Mouse (Mus musculus): ENCODE data around the gene Zmynd12.
A peak's percentile ranks its signal among the peaks of the same experiment; 100 is the strongest.

Zmynd12 gene

DNA sequence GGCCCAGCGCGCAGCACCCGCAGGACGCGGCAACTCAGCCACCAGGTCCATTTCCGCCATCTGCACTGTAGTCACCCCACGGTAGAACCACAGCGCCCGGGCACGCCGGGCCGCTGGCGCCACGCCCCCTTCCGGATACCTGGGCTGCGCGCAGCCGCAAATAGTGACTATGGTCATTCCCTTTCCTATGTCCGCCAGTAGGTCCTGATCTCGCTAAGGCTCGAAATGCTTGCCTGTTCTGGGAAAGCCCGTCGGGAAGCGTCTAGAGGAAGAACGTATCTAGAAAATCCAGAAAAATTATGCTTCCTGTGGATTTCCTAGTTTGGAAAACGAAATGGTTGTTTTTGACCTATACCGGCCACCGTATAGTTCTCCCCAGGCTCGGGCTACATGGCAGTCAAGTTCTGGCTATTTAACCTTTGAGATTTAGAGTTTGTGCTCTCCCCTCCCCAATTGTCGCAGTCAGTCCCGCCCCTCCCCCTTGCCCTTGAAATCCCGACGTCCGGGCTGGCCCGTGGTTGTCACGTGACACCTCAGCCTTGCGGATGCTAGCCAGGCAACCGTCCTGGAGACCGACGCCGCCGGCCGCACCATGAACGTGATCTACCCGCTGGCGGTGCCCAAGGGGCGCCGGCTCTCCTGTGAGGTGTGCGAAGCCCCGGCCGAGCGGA lies at the start of gene Zmynd12, which contains the start of gene Ppcs:
Zmynd12 (plus strand) TSS at position 521 of the 671 bp plus-strand sequence.
Ppcs (minus strand) TSS at position 127 of the 671 bp plus-strand sequence.
- DNase-seq: peak; percentile 97 to 98

DNA sequence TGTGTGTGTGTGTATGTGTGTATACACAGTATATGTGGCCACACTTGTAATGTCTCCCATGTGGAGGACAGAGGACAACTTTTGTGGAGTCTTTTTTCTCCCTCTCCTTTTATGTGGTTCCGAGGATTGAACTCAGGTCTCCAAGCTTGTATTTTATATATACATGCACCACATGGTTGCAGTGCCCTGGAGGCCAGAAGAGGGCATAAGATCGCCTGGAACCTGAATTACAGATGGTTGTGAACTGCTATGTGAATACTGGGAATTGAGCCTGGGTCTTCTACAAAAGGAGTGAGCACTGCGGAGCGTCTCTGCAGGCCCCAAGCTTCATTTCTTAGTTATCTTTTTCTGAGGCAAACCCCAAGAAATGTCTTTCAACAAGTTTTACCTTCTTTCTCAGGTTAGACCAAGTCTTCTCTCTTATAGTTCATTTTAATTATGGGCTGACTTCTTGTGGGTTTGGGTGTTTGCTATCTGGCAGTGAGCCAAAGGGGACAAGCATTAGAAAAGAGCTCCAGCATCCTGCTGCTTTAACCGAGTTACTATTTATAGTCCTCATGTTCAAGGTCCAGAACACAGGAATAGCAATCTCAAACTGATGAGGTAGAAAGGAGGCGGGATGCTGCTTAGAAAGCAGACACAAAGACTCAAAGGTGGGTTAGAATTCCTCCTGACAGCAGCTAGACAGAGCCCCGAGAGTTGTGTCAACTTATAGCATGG lies 41.0 kb upstream of the Zmynd12 start:
- peak; percentile 24 to 49 for DNase-seq

DNA sequence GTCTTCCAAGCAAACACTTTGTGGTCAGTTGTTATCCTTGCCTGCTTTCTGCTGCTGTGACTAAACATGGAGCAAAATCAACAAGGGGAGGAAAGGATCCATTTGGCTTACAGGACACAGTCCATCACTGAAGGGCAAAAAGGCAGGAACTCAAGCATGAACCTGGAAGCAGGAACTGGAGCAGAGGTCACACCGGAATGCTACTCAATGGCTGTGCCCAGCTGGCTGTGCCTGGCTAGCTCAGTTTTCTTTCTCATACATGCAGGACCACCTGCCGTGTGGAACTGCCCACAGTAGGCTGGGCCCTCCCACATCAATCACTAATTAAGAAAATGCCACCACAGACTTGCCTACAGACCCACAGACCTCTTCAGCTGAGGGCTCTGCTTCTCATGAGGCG lies 33.4 kb upstream of the Zmynd12 start:
- peak; percentile 55 to 80 for DNase-seq

DNA sequence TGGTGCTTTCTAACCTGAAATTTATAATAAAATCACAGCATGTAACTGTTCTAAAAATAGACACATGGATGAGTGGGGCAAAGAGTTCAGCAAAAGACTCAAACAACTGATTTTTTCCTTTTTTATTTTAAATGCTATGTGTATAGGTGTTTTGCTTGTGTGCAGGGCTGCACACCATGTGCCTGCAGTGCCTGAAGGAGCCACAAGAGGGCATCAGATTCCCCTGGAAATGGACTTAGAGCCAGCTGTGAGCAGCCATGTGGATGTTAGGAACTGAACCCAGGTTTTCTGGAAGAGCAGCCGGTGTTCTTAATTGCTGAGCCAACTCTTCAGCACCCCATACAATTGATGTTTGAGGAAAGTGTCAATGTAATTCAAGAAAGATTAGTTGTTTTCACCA lies 32.2 kb upstream of the Zmynd12 start:
- DNase-seq: peak in 1 of 2 experiments; percentile 23

DNA sequence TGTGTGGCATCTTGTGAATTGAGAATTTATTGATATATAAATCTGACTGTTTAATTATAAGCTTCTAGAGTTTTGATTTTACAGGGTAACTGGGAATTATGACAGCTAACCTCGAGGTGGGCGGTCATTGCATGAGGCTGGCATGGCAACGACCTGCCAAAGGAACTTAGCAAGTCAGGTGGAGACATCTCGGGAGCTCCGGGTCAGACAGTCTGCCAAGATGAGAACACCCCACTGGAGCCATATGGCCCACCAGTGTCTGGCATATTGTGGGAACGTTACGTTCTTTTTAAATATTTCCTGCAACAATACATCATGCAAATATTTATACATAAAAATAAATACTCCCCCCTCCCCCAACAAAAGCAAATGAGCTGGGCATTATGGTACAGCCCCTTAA lies 23.9 kb upstream of the Zmynd12 start:
- no peak for DNase-seq

DNA sequence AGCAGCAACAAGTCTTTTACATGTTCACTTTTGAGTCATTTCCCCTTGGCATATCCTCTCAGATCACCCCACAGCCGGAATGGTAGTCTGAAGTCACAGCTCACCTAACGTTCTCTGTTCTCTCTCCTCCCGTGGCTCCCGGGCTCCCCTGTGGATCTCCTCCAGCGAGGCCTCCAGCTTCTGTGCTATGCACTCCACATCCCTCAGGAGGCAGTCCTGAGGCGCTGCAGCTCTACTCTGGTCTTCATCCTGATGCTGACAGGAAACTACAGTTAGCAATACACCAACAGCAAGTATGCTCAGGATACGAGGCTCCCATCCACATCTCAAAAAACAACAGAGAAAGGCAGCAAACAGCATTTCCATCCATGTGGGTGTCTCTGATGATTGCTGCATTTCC lies 21.7 kb upstream of the Zmynd12 start:
- no peak for DNase-seq

DNA sequence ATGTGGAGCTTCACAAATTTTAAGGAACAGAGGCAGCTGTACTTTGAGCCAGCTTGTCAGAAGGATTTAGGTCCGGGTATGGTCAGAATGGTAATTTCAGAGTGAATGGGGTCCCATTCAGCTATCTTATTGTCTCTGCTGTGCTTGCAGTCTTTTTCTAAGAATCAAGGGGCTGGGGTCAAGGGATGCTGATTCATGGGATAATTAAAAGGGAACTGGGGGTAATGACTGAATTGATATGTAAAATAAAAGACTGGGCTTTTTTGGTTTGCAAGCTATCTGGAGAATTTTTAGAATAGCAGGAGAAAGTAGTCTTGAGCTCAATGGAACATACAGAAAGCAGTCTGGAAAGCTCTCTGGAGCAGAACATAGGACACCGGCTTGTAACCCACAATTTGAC lies 19.2 kb upstream of the Zmynd12 start:
- peak in 1 of 2 experiments; percentile 2 for DNase-seq

DNA sequence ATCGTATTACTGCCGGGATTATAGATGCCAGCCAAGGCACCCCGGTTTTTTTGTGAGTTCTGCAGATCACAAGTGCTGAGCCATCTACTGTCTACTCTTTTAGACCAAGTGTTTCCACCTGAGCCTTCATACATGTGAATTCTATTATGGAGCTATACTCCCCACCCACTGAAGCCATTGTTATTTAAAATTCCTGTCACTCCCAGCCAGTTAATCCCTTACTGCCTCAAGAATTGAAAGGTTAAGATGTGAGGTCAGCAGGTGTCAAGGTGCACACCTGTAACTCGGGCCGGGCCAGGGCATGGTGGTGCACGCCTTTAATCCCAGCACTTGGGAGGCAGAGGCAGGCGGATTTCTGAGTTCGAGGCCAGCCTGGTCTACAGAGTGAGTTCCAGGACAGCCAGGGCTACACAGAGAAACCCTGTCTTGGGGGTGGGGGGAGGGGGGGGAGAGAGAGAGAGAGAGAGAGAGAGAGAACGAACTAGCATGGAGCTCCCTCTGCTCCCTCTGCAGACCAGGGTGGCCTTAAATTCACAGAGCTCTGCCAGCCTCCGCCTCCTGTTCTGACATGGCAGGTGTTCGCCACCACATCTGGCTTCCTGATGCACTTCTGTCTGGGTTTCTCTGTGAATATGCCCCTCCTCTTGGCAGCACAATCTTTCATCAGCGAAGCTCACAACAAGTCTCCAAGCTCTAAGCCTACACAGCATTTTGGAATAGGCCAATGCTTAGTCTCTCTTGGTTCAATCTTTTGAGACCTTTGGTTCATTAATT lies 10.6 kb upstream of the Zmynd12 start:
- DNase-seq: peak in 1 of 2 experiments; percentile 27

DNA sequence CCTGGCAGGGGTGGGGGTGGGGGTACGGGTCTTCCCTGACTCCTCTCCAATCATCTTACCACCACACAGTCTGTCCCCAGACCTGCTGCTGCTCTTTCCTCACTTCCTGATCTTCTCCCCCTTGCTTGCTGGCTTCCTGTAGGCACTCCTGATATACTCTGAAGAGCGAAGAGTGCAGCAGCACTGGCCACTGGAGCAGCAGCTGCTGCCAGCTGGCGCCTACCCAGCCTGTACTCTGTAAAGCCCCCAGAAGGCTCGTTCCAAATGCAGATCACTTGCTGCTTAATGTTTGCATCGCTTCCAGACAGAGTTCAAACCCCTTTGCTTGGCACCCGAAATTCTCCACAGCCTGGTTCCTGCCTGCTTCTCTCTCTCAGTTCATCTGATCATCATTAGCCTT lies 9.8 kb upstream of the Zmynd12 start:
- peak in 1 of 2 experiments; percentile 15 for DNase-seq

DNA sequence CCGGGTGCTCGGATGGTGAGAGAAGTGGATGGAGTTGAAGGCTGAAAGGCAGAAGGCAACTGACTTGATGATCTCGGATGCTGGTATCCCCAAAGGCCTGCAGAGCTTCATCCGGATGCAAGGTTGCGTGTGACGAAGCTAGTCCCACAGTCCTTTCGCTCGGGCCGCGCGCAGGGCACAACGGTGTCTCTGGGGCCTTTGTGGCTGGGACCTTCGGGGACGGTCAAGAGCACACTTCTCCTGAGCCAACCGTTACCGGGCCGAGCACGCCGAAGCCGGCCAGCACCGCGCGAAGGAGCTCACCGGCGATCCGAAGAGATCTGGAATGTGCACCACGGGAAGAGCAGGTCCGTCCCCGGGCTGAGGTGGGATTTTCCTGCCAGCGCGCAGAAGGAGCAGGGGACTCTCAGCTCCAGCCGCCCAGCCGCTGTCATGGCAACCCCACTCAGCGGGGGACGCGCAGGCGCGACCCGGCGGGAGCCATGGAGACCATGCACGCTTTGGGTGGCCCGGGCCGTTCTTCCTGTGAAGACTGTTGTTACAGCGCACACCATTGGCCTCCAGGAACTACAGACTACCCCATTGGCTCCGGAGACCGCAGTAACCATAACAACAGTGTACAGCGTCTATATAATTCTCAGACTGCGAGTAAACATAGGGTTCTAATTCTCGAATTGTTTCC lies 7.4 kb upstream of the Zmynd12 start, which contains the start of gene Ccdc30:
Ccdc30 (minus strand) TSS at position 450 of the 682 bp plus-strand sequence.
- peak; percentile 96 to 98 for DNase-seq

DNA sequence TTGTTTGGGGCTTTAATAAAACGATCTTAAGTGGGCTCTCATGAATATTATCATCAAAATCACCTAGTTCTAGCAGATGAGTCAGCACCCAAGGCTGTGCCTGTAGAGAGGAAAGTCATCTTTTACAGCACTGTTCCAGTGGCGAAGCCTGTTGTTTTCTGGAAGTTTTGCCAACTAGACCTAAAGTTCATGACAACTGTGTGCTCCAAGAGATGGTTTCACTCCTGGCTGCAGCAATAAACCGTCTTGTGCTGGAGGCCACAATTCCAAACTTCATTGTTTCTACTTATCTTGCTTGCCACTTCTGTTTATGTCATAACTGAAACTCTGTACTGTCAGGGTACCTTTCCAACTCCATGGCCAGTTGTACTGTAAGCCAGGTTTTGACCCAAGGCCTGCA lies 5.3 kb upstream of the Zmynd12 start:
- no peak for DNase-seq

DNA sequence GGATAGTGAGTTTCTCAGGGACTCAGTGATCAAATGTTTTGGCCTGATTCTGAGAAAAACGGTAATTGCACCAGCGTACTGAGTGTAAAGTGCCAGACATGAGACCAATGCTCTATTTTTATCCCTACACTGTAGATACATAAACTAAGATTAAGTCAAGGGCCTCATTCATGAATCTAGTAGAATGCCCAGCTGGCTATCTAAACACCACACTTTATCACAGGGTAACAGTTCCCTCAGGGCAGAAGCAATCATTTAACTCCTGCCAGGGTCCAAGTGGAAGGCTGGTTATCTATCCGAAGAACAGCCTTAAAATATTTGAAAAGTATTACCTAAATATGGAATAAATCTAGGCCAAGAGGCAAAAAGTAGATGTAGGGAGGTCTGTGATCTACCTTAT lies 4.7 kb upstream of the Zmynd12 start:
- no peak for DNase-seq

DNA sequence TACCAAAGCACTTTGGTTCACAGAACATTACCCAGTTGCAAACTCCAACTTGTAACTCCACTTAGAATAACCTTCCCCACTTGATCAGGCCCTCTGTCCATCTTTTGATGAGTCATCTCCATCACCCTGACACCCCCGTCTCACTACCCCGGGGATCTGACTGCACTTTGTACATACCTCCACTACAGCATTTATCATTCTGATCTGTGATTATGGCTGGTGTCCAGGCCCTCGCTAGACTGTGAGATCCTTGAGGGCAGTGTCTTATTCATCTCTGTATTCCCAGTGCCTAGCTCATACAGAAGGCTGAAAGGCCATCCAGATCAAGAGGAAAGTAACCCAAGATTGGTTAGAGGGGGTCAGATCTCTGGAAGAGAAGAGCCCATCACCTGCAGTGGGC lies 1.4 kb upstream of the Zmynd12 start:
- no peak for DNase-seq

DNA sequence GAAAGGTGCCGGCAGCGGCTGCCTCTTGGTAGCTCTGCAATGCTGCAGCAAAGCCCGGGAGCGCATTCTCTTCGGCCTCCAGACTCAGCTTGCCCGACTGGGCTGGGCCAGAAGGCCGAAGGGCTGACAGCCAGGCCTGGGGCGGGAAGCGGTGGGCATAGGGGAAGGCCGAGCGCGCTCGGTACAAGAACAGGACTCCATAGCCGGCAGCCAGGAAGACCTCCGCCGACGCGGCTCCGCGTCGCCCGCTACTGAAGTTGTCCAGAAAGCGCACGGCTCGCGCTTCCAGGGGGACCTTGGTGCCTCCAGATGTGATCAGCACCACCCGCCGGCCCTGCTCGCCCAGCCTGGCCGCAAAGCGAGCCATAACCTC lies 707 bp upstream of the Zmynd12 start:
- peak in 1 of 2 experiments; percentile 33 for DNase-seq

DNA sequence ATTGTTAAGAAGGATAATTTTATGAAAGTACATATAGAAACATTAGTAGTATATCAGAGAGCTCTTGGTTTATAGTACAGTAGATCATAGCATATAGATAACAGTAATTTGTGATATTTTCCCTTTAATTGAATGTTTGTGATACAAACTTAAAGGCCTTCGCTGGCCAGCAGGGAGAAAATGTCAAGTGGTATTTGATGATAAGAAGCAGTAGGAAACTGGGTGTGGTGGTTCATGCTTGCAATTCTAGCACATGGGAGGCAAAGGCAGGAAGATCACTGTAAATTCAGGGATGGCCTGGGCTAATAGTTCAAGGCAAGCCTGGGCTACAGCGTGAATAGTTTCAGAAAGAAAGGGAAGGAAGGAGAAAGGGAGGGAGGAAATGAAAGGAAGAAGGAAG lies 2.5 kb downstream of the Zmynd12 start:
- DNase-seq: no peak

DNA sequence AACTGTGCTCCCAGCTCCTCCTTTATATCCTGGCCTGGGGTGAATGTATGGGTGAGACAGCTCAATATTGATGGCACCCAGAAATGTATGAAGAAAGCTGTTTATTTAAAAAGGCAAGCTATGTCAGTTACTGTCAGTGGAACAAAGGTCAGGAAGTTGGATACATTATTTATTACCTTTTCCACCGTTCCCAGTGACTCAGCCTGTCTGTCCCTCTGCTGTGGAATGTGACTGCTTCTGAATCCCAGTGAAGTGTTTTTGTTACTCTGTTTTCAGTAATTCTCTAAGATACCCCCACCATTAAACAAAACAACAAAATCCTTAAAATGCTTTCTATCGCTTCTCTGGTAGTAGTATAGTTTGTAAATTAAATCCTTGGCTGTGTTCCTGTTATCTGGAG lies 3.0 kb downstream of the Zmynd12 start:
- no peak for DNase-seq

DNA sequence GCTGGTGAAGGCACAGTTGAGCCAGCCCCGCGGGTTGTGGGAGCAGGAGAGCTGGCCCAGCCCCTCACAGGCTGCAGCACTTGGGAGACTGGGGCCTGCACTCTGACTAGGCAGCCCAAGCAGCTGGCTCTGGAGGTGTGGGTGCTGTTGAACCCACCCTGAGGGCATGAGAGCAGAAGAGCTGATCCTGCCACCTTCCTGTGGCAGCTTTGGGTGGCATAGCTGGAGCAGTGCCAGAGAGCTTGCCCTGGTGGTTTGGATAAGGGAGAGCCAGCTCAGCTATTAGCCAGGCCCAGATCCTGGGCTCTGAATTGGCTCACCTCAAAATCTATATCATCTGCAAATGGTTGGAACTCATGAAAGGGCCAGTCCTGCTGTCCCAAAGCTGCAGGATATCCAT lies 5.1 kb downstream of the Zmynd12 start:
- peak; percentile 74 to 79 for DNase-seq

DNA sequence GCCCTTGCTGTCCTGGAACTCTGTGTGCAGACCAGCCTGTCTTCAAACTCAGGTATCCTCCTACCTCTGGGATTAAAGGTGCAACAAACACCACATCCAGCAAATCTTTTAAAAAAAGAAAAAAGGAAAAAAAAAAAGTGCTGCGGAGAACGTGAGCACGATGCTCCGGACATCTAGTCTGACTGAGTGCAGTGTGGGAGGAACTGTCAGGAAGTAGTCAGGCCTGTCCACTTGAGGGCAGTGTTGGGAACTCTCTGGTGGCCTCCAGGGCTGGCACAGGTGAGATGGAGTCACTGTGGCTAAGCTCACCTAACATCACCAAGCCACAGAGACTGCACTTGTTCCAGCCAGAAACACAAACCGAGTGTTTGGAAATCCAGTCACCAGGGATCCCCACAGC lies 8.1 kb downstream of the Zmynd12 start:
- DNase-seq: peak; percentile 73 to 79

DNA sequence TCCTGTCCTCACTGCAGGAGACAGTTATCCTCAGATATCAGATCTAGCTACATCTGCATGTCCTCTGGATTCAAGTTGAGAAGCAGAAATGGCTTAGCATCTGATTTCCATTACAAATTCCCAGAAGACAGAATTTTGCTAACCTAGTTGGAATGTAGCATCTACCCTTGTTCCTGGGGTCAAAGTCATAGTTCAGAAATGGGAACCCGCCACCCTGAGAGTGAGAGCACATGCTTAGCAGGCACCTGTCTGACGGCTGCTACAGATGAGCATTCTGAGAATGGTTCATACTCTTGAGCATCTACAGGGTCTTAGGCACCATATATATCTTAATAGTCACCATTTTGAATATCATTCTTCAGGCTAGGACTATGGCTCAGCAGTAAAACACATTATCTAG lies 15.3 kb downstream of the Zmynd12 start:
- peak; percentile 20 to 65 for DNase-seq

DNA sequence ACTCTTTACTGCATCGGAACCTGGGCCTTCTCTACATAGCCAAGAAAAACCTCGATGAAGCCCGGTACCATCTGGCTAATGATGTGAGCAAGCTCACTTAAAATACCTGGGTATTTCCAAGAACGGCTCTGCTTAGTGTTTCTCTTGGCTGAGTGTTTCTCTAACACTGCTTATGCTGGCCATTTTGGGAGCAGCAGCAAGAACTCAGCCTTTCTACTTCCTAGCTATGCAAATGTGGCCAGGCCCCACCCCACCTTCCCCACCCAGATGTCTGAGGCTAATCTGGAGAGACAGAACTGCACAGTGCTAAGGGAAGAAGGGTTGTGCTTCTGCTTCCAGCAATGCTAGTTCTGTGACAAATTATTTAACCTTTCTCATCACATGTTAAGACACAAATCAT lies 19.2 kb downstream of the Zmynd12 start:
- peak in 1 of 2 experiments; percentile 4 for DNase-seq

DNA sequence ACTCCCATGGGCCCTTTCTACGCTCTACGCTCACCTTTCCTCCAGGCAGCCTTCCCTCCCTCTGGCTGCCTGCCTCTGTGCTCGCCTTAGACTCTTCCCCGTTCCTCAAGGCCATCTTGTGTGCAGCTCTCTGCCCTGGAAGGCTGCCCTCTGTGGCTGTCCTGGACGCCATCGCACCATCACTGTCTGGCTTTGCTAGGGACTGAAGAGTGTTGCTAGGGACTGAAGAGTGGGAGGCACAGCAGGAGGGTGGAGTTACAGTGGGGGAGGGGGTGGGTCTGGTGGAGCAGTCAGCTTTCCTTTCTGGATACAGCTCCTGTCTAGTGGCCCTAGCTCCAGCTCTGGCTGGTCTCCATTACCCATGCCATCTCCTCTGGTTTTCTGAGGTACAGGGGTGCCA lies 19.9 kb downstream of the Zmynd12 start:
- DNase-seq: peak in 1 of 2 experiments; percentile 27

DNA sequence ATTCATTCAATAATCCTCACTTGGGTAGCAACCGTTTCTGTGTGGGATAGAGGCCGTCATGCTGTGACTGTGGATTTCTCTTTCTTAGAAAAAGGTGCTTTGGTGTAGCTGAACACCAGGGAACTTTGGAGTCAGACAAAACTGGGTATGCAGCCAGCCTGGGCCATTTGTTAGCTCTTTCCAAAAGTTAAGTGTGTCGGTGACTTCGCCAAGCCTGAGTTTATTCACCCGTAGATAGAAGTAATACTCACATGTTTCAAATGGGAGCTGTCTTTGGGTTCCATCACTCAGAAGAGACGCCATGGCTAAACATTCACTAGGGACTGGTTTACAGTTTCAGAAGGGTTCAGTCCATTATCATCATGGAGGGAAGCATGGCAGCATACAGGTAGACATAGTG lies 24.6 kb downstream of the Zmynd12 start:
- peak in 1 of 2 experiments; percentile 12 for DNase-seq

DNA sequence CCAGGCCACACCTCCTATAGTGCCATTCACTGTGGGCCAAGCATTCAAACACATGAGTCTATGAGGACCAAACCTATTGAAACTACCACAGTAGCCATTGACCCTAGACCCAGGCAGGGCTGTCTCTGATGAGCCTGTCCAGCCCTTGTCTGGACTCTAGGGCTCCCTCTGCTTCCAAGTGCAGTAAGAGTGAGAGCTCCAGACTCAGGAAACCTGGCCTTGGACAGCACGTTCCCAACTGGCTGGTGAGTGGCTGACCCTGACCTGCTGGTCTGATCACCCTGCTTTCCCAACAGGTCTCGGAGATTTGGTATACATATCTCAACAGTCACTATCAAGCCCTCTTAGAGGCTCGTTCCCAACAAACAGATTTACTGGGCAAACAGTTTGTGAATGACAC lies 25.2 kb downstream of the Zmynd12 start:
- peak in 1 of 2 experiments; percentile 10 for DNase-seq
